Mouse (Mus musculus): ENCODE data around the gene Anapc5. TPM values are rescaled to one million over a fixed set of nuclear protein-coding genes. Genes with fewer than 3 reads are reported as not detected.

Anapc5 gene
- polyA plus RNA-seq, 1 experiment from 2014 or later: 166 TPM

DNA sequence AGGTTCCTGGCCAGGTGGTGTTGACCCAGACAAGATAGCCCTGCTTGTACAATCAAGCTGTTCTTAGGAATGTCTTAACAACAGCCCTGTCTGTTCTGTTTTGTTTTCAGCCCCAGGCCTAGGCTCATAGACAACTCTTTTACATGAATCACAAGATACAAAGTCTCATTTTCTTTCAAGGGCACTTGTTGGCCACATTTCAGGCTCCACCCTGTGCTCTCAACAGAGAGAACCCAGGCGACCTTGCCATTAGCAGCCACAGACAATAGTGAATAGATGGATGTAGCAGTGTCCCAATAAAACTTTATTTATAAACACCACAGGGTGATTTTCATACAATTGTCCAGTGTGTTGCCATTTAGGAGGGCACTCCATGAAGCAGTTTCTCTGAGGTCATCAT lies 39.1 kb downstream of the Anapc5 start:
- H3K4me2 ChIP-seq (replicated peaks; ENCODE audit: low read depth, low read length): no peak overlapping the region
- DNase-seq (ENCODE audit: low spot score): no peak
- no peaks in the 10 kb centered on the region for H3K9me3 ChIP-seq (ENCODE audit: low read length)
- no peaks in the 10 kb centered on the region for H3K27me3 ChIP-seq (replicated peaks; ENCODE audit: insufficient read depth, low read length)
- peaks cover 8% of the 10 kb centered on the region; the same call in 1 of the 2 replicates for H3K4me1 ChIP-seq (ENCODE audit: insufficient read depth, low read depth, low read length)
- no peak for TF ChIP-seq EP300 (IDR thresholded peaks at IDR 0.05)
- no peak for TF ChIP-seq CTCF (IDR thresholded peaks at IDR 0.05)
- no peak for ATAC-seq
- 41% methylated on average over 1 of the region's 1 CpGs for WGBS
- no peak overlapping the region for H3K9ac ChIP-seq (replicated peaks; ENCODE audit: low read depth)
- no peak overlapping the region for H3K27ac ChIP-seq (ENCODE audit: low read length)
- H3K36me3 ChIP-seq (ENCODE audit: insufficient read depth, low read length): peaks cover 7% of the 10 kb centered on the region; the same call in 1 of the 2 replicates
- H3K4me3 ChIP-seq (ENCODE audit: low read depth, low read length): no peak overlapping the region

DNA sequence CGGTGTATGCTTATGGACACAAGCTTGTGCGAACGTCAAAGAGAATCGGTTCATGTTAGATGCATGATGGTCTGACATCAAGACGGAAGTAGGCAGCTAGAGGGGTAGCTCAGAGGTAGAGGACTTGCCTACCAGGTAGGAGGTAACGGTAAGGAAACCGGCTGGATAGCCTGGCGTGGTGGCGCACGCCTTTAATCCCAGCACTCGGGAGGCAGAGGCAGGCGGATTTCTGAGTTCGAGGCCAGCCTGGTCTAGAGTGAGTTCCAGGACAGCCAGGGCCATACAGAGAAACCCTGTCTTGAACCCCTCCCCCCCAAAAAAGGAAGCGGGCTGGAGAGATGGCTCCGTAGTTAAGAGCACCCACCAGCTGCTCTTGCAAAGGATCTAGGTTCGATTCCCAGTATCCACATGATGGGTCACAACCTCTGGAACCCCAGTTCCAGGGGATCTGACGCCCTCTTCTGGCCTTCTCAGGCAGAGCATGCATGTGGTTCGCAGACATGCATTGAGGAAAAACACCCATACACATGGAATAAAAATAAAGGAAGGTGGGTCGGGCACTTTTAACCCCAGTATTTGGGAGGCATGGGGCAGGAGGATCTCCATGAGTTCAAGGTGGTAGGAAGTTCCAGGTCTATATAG lies 40.2 kb downstream of the Anapc5 start:
- Histone ChIP-seq H3K4me2 (replicated peaks; ENCODE audit: low read depth, low read length) (no peak overlapping the region), H3K36me3 (ENCODE audit: insufficient read depth, low read length) (no peaks in the 10 kb centered on the region), H3K4me1 (ENCODE audit: insufficient read depth, low read depth, low read length) (peaks cover 8% of the 10 kb centered on the region; the same call in 1 of the 2 replicates), H3K27ac (ENCODE audit: low read length) (no peak overlapping the region), H3K27me3 (replicated peaks; ENCODE audit: insufficient read depth, low read length) (no peaks in the 10 kb centered on the region), H3K9ac (replicated peaks; ENCODE audit: low read depth) (no peak overlapping the region), H3K9me3 (ENCODE audit: low read length) (no peaks in the 10 kb centered on the region), H3K4me3 (ENCODE audit: low read depth, low read length) (no peak overlapping the region)
- WGBS: 90% methylated on average over 17 of the region's 19 CpGs
- TF ChIP-seq CTCF (IDR thresholded peaks at IDR 0.05) (peak; percentile 36), EP300 (IDR thresholded peaks at IDR 0.05) (no peak)
- no peak for DNase-seq (ENCODE audit: low spot score)
- ATAC-seq: no peak

DNA sequence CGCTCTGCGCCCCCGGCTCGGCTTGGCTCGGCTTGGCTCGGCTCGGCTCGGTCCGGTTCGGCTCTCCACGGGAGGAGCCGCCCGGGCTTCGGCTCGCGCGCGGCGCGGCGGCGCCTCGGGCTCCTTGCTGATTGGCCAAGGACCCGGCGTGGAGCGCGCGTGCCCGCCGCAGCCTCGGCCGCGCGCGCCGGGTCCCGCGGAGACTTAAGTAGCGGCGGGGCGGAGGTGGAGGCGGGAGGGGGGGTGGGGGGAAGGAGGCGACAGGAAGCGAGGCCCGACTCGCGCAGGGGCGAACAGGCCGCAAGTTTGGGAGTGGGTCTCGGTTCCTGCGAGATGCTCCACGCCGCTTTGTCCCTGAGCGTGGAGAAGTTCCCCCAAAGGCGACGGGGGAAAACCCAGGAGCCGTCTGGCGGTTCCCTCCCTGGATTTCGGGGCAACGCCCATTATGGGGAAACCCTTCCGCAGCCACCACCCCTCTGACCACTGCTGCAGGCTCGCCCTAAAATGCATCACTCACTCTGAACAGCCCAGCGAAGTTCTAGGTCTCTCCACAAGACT lies 41.8 kb downstream of the Anapc5 start, which contains the start of gene Camkk2:
Gene Camkk2 (minus strand): TSS at position 133 of the 558 bp plus-strand sequence.
- ATAC-seq: peak; percentile 94
- Histone ChIP-seq H3K4me1 (ENCODE audit: insufficient read depth, low read depth, low read length) (peaks cover 8% of the 10 kb centered on the region; the same call in 1 of the 2 replicates), H3K27me3 (replicated peaks; ENCODE audit: insufficient read depth, low read length) (no peaks in the 10 kb centered on the region), H3K27ac (ENCODE audit: low read length) (peak within 1 kb of the TSS; percentile 90), H3K9me3 (ENCODE audit: low read length) (no peaks in the 10 kb centered on the region), H3K9ac (replicated peaks; ENCODE audit: low read depth) (peak within 1 kb of the TSS; percentile 74), H3K4me3 (ENCODE audit: low read depth, low read length) (peak within 1 kb of the TSS; percentile 84), H3K36me3 (ENCODE audit: insufficient read depth, low read length) (no peaks in the 10 kb centered on the region), H3K4me2 (replicated peaks; ENCODE audit: low read depth, low read length) (peak within 1 kb of the TSS; percentile 97)
- no peak for TF ChIP-seq EP300 (IDR thresholded peaks at IDR 0.05)
- TF ChIP-seq CTCF (IDR thresholded peaks at IDR 0.05): no peak
- WGBS: under 1% methylated on average over 43 of the region's 63 CpGs
- DNase-seq (ENCODE audit: low spot score): peak; percentile 94

DNA sequence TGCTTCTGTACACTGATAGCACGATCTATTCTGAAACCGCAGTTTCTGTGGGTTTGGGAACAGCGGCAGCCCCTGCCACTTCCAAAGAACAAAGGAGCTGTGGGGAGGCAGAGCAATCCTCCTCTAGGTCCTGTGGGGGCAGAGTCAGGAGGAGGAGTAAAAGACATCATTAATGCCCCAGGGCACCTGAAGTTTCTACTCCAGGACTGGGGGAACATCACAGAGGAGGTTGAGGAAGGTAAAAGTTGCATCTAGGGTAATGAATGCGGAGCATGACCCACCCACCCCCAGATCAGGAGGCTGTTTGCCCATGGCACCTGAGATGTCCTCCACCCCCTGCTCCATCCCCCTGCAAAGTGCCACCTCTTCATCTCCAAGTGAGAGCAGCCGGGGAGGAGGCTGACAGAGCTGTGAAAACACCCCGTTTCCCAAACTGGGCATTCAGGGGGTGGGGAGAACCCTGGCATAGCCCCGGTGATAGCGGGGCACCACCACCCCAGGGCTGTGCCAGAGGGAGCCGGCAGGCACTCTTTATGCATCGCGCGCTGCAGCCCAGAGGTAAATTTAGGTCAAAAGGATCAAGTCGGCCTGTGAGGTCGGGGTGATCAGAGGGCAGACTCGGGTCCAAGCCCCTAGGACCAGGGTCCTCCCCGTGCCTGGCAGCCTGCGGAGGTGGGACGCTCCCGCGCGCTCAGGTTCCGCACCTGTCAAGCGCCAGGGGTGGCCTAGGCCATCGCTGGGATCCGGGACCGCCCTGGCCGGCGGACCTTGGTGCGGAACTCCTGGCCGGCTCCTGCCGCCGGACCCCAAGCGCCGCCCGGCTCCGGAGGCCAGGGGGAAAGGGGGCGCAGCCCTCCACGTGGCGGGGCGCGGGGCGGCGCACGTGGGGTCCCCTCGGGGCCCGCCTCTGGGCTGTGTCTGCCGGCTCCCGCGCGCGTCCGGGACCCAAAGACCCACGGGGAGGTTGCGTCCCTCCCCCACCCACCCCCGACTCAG lies 42.6 kb downstream of the Anapc5 start:
- Histone ChIP-seq H3K4me1 (ENCODE audit: insufficient read depth, low read depth, low read length) (peaks cover 8% of the 10 kb centered on the region; the same call in 1 of the 2 replicates), H3K9ac (replicated peaks; ENCODE audit: low read depth) (peak overlapping the region; percentile 74), H3K27ac (ENCODE audit: low read length) (peak overlapping the region; percentile 90), H3K4me2 (replicated peaks; ENCODE audit: low read depth, low read length) (peak overlapping the region; percentile 97), H3K4me3 (ENCODE audit: low read depth, low read length) (peak overlapping the region; percentile 84), H3K9me3 (ENCODE audit: low read length) (no peaks in the 10 kb centered on the region), H3K27me3 (replicated peaks; ENCODE audit: insufficient read depth, low read length) (no peaks in the 10 kb centered on the region), H3K36me3 (ENCODE audit: insufficient read depth, low read length) (no peaks in the 10 kb centered on the region)
- ATAC-seq: peak; percentile 34
- WGBS: 5% methylated on average over 31 of the region's 55 CpGs
- no peak for TF ChIP-seq EP300 (IDR thresholded peaks at IDR 0.05)
- no peak for DNase-seq (ENCODE audit: low spot score)

DNA sequence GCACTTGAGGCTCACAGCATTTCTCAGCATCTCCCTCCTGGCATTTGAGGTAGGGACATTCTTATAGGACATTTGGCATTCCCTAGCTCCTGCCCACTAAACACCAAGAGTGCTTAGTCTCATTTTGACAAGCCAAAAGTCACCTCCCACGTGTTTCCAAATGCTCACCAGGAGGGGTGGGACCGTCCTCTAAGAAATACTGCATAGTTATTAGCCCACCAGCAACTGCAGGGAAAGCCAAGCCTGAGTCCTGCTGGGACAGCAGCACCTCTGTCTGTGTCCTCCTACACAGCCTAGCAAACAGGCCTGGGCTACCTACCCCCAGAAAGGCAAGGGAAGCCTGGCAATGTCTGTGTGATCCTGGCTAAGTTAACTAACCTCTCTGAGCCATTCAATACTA lies 43.8 kb downstream of the Anapc5 start:
- H3K9ac ChIP-seq (replicated peaks; ENCODE audit: low read depth): no peak overlapping the region
- ATAC-seq (no peak), DNase-seq (ENCODE audit: low spot score) (no peak)
- no peak overlapping the region for H3K27ac ChIP-seq (ENCODE audit: low read length)
- no peak overlapping the region for H3K4me2 ChIP-seq (replicated peaks; ENCODE audit: low read depth, low read length)
- 61% methylated on average over 2 of the region's 2 CpGs for WGBS
- no peak overlapping the region for H3K4me3 ChIP-seq (ENCODE audit: low read depth, low read length)
- no peak for TF ChIP-seq CTCF (IDR thresholded peaks at IDR 0.05)
- TF ChIP-seq EP300 (IDR thresholded peaks at IDR 0.05): no peak
- no peaks in the 10 kb centered on the region for H3K9me3 ChIP-seq (ENCODE audit: low read length)
- no peaks in the 10 kb centered on the region for H3K27me3 ChIP-seq (replicated peaks; ENCODE audit: insufficient read depth, low read length)
- peaks cover 8% of the 10 kb centered on the region; the same call in 1 of the 2 replicates for H3K4me1 ChIP-seq (ENCODE audit: insufficient read depth, low read depth, low read length)
- no peaks in the 10 kb centered on the region for H3K36me3 ChIP-seq (ENCODE audit: insufficient read depth, low read length)

Data from lung, postnatal 0 days (tissue).